Mouse (Mus musculus): ENCODE results near the gene Orai3.

Gene Orai3

GRCm38 (mm10) chr7:127799738-127800137 is 30.1 kb downstream of the Orai3 start:
- no peak for DNase-seq

DNA sequence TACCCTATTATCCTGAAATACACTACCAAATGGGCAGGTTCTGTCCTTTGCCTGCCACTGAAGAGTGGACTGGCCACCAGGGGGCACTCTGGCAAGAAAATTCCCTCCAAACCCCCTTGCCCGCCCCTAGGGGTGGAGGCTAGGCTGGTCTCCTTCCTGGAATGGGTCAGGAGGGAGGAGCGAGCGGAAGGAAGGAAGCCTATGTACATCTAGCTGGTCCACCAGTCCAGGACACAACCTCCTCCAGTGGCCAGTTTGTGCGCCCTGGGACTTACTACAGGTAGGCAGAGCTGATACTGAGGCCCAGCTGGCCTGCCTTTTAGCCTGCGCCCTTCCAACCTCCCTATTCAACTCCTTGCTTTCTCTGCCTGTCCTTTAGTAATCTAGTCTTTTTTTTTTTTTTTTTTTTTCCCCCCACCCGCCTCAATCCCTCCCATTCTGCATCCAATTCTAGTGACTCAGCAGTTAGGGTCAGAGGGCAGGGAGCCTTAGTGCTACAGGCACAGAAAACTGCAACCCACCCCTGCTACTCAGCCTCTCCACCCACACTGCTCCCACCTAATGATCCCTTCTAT is 30.9 kb downstream of the Orai3 start, which contains the start of gene Hsd3b7:
Hsd3b7 (plus strand) TSS at position 170 of the 575 bp plus-strand sequence.
- peak; percentile 97 for DNase-seq

- peak in 1 of 2 experiments; percentile 28 for DNase-seq
Observed at GRCm38 (mm10) chr7:127801010-127801621, 31.5 kb downstream of the Orai3 start.

DNA sequence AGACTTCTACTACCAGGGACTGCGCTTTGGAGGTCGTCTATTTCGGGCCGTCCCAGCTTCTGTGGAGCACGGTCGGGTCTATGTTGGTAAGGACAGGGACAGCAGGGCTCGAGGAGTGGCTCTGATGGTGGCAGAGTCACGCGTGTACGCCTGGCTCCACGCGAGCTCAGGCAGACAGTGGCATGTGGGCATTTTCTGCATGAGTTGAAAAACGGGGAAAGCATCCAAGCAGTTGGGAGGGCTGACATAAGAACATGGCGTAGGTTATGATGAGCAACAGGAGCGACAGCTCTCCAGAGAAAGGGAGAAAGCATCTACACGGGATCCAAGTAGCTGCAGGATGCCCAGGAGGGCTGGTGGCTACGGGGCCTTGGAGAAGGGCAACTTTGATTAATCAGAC is 32.7 kb downstream of the Orai3 start:
- no peak for DNase-seq

DNA sequence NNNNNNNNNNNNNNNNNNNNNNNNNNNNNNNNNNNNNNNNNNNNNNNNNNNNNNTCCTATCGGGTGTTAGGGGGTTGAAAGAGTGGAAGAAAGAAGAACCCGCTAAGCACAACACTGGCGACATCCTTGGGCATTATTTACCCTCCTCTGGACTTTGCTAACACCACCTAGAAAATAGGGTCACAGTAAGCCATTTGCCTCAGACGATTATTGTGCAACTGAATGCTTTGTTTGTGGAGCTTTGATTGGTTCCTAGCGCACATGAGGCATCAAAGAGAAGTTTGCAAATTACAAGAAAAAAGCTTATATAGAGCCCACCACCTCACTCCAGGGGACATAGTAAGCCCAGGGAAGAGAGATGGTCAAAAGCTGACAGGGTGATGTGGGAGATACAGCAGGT is 39.2 kb downstream of the Orai3 start:
- no peak for DNase-seq

DNA sequence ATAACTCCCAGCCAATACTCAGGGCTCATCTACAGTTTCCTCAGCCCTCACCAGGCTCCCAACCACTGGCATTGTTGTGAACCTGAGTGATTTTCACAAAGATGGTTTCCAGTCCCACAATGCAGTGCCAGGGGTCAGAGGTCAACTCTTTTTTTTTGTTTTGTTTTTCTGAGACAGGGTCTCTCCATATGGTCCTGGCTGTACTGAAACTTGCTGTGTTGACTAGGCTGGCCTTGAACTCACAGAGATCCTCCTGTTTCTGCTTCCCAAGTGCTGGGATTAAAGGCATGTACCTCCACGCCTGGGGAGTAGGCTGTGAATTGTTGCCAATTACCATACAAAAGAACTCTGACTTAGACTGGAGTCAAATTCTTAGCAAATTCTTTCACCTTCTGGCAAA is 40.2 kb downstream of the Orai3 start:
- no peak for DNase-seq

GRCm38 (mm10) chr7:127810650-127811049 is 41.0 kb downstream of the Orai3 start:
- DNase-seq: no peak

DNA sequence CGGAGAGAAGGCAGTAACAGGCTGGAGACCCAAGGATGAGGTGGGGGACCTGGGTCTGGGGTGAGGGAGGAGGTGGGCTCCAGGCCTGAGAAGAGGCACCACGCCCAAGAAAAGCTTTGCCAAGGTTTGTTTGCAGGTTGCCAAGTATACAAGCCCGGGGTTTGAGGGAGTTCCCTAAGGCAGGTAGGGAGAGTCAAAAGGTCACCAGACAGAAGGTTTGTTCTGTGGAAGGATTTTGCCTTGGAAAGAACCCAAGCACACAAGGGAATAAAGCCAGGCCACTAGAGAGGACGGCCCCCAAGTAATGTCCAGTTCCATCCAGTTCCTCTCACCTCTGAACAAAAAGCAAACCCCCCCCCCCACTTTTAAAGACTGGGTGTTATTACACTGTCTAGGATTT is 41.6 kb downstream of the Orai3 start:
- DNase-seq: no peak

DNA sequence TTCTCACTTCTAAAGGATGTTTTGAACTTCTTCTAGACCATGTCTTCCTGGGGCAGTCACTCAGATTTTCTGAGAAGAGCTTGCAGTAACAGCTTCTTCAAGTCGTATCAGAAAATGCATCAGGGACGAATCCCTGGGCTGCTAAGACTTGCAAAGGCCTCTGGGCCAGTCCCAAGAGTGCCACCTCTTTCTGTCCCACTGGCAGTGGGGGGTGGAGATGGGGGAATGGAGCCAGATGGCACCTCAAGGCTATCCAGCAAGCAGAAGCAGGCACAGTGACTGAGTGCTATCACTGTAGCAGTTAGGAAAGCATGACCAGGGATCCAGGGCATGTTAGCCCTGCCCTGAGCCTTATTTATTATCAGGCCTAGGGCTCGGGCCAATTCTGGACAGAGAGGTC is 42.7 kb downstream of the Orai3 start:
- no peak for DNase-seq

- no peak for DNase-seq
Observed at GRCm38 (mm10) chr7:127813821-127814220, 44.2 kb downstream of the Orai3 start.

DNA sequence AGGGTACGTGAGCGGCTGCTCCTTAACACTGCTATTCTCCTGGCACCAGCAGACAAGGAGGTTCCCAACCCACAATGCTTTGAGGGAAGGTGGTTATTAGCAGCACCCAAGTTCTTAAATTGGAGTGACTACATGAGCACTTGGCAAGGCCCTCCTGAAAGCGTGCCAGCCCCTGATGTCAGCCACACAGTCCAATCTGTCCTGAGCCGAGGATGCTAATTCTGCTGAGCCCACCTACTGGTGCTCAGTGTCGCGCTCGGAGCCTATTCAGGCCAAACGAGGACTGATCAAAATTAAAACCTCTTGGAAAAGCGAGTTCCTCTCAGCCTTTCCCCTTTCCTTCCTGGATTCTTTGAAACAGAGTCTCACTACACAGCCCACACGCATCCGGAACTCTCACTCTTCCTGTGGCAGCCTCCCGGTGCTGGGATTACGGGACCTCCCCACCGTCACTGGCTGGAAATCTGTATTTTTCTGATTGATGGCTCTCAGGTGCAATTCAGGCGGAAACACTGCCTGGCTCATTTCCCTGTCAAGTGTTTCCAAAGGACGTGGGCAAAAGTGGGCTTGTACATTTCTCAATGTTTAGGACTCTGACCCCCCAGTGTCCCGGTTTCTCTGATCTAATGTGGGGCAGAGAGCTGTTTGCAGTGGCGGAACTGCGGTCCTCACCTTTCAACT is 44.8 kb downstream of the Orai3 start:
- peak; percentile 61 for DNase-seq

DNA sequence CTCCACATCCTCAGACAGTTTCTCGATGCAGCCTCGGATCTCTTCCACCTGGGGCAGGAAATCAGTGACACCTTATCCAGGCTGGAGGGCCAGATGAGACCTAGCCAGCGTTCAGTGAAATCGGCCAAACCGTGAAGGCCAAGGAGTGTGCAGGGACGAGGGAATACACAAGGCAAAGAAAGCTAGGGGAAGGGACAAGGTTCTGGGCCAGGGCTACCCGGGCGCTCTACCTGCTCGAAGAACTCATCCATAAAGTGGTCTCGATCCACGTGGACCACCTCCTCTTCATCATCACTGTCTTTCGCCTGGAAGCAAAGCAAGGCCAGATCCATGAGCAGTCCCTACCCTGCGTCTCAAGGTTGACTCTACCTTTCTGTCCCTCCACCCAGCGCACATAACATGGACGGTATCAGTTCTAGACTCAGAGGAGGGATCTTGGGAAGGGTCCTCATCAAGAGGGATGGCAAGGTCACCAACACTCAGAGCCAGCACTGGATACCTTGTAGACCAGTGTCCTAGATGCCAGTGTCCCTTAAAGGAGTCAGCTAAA is 45.6 kb downstream of the Orai3 start:
- no peak for DNase-seq

- DNase-seq: peak; percentile 58 to 76
Observed at GRCm38 (mm10) chr7:127815954-127816821, 46.6 kb downstream of the Orai3 start.

DNA sequence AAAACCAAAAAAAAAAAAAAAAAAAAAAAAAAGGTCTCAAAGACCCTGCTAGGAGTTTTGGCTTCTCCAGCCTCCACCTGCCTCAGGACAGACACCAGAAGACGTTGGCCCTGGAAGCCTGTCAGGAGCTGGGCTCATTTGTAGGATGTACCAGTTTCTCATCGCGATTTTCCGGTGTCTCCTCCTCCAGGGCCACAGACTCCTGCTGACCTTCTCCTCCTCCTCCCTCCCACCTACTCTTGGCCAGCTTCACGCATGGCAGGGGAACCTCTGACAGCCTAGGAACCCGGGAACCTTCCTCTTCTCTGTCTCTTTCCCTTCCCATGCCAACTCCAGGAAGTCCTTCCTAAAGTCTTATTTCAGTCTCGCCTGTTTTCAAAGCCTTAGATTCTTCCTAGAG is 47.4 kb downstream of the Orai3 start:
- no peak for DNase-seq

DNA sequence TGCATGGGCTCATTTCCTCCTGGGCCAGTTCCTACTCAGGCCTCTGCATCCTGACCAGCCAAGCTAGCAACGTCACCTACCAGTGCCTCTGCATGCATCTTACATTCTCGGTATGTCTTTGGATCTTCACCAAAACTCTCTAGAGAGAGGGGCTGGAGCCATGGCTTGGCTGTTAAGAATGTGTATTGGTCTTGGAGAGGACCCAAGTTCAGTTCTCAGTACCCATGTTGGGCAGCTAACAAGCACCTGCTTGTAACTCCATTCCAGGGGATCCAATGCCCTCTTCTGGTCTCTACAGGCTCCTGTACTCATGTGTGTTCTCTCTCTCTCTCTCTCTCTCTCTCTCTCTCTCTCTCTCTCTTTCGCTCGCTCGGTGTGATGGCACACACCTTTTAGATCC is 48.2 kb downstream of the Orai3 start:
- DNase-seq: no peak

DNA sequence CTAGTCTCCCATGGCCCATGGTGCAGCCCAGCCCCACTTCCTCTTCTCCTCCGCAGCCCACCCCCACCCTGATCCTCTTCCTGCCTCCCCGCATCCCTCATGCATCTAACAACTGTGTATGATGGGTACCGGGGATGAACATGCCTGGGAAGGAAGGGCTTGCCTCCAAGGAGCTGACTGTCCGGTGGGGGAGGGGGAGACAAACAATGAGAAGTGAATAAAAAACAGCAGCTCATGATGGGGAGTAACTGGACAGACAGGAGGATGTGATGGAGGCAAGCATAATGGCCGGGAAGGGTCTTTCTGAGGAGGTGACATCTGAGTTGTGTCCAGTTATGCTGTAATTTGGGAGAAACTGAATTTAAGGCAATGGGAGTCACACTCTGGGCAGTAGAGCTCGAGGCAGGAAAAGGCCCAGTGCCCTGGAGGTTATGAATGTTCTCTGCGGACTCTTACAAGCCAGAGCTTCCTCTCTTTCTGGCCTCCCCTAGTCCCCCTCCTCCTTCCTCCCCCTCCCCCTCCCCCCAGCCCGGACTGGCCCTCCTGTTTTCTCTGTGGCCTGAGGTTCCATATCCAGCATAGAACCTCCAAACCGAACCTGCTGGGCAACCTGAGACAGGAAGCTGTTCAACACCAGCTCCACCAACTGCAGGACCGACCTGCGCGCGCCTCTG is 51.4 kb downstream of the Orai3 start:
- peak; percentile 33 to 52 for DNase-seq

DNA sequence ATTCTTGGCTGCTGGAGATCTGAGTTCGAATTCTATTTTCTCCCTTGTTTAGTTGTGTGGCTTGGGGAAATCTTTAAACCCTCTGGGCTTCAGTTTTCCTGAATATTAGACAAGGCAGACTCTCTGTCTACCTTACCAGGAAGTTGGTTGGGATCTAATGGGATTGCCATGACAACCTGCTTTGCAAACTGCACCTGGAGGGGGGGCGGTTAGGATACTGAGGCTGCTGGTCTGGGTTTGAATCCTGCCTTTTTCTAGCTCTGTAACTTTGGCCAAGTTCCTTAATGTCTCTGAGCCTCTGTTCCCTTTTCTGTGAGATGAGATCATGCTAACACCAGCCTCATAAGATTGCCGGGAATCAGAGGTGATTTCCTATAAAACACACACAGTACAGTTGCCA is 52.9 kb downstream of the Orai3 start:
- DNase-seq: no peak

DNA sequence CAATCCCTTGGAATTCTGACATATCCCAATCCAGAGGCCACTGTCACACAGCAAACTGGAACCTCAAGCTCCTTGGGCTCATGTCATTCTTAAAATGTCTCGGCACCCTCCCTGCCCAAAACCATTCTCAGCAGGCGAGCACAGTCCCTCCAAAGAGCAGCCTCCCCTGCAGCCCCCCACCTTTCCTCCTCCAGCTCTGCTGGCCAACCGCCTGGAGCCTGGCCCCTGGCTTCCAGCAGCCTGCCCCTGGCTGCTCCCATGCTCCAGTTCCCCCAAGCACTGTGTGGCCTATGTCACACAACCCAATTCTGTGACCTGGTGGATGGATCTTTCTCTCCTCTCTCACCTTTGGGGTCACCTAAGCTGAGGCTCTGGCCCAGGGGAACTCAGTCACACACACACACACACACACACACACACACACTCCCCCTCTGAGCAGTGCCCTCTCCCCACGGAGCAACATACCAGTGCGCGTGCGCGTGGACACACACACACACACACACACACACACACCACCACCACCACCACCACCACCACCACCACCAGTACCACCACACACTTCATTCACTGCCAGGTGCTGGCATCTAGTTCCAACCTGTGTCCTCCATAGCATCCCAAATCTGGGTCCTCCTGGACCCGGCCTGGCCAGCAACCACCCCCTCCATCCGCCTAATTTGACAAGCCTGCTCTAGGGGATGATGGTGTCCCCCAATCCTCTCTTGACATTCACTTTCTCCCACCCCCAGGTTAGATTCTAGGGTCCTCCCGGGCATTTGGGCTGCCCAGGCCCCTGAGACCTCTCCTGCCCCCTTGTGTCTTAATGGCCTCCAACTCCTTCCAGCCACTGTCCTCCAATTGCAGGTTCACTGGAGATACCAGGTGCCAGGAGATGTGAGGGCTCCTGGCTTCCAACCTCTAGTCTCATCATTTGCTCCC is 53.9 kb downstream of the Orai3 start:
- DNase-seq: peak in 1 of 2 experiments; percentile 38

DNA sequence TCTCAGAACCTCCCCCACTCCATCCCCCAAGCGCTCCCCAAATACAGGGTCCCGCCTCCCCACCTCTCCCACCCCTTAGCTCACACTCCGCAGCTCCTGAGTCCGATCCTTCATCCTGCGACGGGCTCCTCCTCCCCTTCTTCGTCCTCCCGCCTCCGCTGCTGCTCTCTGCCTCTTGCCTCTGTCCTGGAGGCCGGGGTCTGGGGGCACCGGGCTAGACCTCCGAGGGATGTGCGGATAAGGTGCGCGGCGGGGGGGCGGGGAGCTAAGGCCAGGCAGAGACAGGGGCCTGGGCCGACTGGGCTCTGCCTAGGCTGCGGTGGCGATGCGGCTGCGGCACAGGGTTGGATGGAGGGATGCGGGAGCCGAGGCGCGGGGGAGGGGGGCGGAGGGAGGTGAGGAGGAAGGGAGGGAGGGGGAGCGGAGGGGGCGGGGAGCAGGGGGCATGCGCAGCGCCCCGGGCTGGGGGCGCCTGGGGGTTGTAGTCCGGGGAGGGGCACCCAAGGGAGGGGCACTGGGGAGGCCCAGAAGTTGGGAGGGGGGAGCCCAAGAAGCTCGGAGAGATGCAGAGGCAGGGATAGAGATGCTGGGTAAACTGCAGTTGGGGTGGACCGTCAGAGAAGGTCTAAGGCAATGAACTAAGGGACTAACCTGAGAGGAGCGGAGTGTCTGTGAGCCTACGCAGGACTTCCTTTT is 54.7 kb downstream of the Orai3 start, which contains the start of the genes Stx4a and Stx1b:
Stx4a (plus strand) TSS at position 119 of the 696 bp plus-strand sequence.
Stx1b (minus strand) TSS at position 374 of the 696 bp plus-strand sequence.
- peak; percentile 75 to 82 for DNase-seq

Data from kidney, postnatal 4 days (tissue).